Mouse (Mus musculus) left cerebral cortex, postnatal 14 days (tissue): ENCODE data around the gene Ms4a5. TPM values are rescaled to one million over a fixed set of nuclear protein-coding genes. Genes with fewer than 3 reads are reported as not detected.

Experiments
- DNase-seq, 2 experiments: peaks; one replicate each; pipeline ENCODE4 v3.0.0; 2021 to 2022; ENCODE audit warnings: low spot score in 2 of 2, mixed read lengths in 1 of 2
- intact Hi-C: fragments of 180-260 bp; cut with DNase I; formaldehyde crosslinking; loops from one replicate; pipeline ENCODE4 v1.15.1; 2025
- total RNA-seq, 2 experiments: library from RNA; stranded (reverse); gene quantifications; 2 replicates each; pipeline ENCODE4 v1.2.3; 2021

Gene Ms4a5
- total RNA-seq, 2 experiments from 2014 or later = not detected

DNA sequence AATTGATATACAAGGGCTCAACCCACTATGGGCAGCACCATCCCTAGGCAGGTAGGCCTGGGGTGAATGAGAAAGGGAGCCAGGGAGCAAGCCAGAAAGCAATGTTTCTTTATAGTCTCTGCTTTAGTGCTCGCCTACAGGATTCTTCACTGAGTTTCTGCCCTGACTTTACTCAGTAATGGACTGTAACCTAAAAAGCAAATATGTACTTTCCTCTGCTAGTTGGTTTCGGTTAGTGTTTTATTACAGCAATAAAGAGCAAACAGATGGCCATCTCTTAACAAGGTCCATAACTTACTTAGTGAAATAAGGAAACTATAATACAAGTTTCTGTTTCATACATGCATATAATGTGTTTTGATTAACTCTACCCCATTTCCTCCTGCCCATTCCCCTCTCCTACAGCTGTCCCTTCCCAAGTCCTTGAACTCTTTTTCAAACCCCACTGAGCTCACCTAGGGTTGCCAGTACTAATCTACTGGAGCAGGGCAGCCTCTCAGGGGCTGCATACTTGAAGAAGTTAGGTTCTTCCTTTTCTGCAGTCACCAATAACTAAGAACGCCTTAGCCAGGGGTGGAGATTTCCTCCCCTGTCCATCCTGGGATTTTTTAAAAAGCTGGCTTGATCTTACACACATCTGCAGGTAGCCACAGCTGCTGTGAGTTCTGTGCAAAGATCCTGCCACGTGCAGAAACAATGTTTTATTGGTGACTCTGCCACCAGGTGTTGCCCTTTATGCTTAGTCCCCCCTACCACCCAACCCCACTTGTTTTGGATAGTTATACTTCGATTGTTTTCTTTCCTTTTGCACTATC, 48.5 kb downstream of the Ms4a5 start:
- intact Hi-C loops = no loop called here
- DNase-seq = no peak

GRCm38 (mm10) chr19:11234244-11234643, 49.4 kb downstream of the Ms4a5 start:
- DNase-seq = no peak
- intact Hi-C loops = no loop called here

DNA sequence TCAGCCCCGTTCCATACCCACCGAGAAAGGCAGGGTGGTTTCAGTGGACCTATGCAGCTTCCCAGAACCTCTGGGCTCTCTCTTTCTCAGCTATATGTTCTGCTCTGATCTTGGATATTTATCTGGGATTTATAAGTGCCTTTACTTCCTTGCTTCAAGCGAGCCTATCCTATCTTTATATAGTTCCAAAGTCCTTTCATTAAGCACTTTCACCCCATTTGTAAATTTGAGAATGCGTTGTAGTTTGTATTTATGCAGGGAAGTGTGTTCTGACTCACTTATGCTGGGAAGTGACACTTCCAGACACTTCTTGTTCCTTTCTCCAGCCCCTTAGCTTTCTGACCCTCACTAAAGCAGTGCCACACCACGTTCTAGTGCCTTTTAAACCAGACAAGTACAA, 51.3 kb downstream of the Ms4a5 start, which contains the start of gene Ms4a12:
Gene Ms4a12, minus strand, starts transcription at position 101 of the 400 bp plus-strand sequence.
- intact Hi-C loops = no loop called here
- no peak for DNase-seq

Other genes starting within 250 kb of the Ms4a5 start
- not detected for gene Ms4a8a, start 202.8 kb downstream of the Ms4a5 start, total RNA-seq
- not detected for gene 1700017D01Rik, start 153.0 kb downstream of the Ms4a5 start, total RNA-seq
- gene 1700025F22Rik, start 118.6 kb downstream of the Ms4a5 start, total RNA-seq = not detected
- gene Ms4a13, start 87.1 kb downstream of the Ms4a5 start, total RNA-seq = not detected
- gene Ms4a12, start 51.4 kb downstream of the Ms4a5 start, total RNA-seq = not detected
- gene Ms4a1, start 17.6 kb downstream of the Ms4a5 start, total RNA-seq = under 1 TPM in 1 of 2 experiments, not detected in 1; 0.15 TPM
- not detected for gene Ms4a14, start 30.6 kb upstream of the Ms4a5 start, total RNA-seq
- gene Ms4a7, start 52.3 kb upstream of the Ms4a5 start, total RNA-seq = under 1 TPM; 0.20 to 0.59 TPM
- gene Ms4a4a, start 91.7 kb upstream of the Ms4a5 start, total RNA-seq = 1 to 10 TPM in 1 of 2 experiments, under 1 TPM in 1; 0.97 to 1.8 TPM
- not detected for gene Ms4a4c, start 120.9 kb upstream of the Ms4a5 start, total RNA-seq
- not detected for gene Ms4a4b, start 159.7 kb upstream of the Ms4a5 start, total RNA-seq
- 1 to 10 TPM; 1.8 to 2.2 TPM for gene Ms4a6c, start 185.5 kb upstream of the Ms4a5 start, total RNA-seq
- under 1 TPM; 0.31 to 0.53 TPM for gene Gm8369, start 202.1 kb upstream of the Ms4a5 start, total RNA-seq
- 1 to 10 TPM; 1.2 to 4.3 TPM for gene Ms4a6b, start 232.6 kb upstream of the Ms4a5 start, total RNA-seq